Mouse (Mus musculus): Measurements from ENCODE around the gene Gas2l1. TPM values are rescaled to one million over a fixed set of nuclear protein-coding genes. Genes with fewer than 3 reads are reported as not detected.
A peak's percentile ranks its signal among the peaks of the same experiment; 100 is the strongest.

The Gas2l1 gene
- polyA plus RNA-seq, 1 experiment from 2014 or later = 14.9 TPM

DNA sequence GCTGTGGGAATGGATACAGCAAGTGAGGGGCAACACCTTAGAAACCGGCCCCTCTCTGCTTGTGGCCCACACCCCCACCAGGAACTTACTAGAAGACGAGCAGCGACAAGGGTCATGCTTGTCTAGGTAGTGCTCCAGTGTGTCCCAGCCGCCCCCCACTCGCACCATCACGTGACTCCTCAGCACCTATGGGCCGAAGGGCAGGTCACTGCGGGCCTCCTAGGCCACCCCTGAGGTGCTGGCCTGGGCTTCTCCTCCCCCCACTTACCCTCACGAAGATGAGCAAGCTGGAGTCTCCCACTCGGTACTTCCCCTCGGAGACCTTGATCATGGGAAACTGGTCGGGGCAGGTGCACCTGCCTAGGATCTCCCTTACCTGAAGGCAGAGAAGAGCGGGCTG lies 2.8 kb downstream of the Gas2l1 start:
- H3K9ac ChIP-seq (replicated peaks) = peak overlapping the region; percentile 53
- H3K4me3 ChIP-seq (ENCODE audit: low read depth, low read length) = peak overlapping the region; percentile 39
- TF ChIP-seq CTCF (IDR thresholded peaks at IDR 0.05; ENCODE audit: low read depth) (no peak), EP300 (IDR thresholded peaks at IDR 0.05; ENCODE audit: low read depth) (no peak)
- 28% methylated on average over 13 of the region's 13 CpGs for WGBS (ENCODE audit: insufficient replicate concordance)
- no peaks in the 10 kb centered on the region for H3K36me3 ChIP-seq (replicated peaks; ENCODE audit: insufficient read depth, low read length)
- peaks cover 72% of the 10 kb centered on the region for H3K27me3 ChIP-seq (ENCODE audit: insufficient read depth, low read length)
- no peaks in the 10 kb centered on the region for H3K9me3 ChIP-seq (ENCODE audit: low read length)
- DNase-seq = no peak
- H3K27ac ChIP-seq (ENCODE audit: low read depth) = no peak overlapping the region
- peaks cover 51% of the 10 kb centered on the region for H3K4me1 ChIP-seq (ENCODE audit: insufficient read depth)
- peak; percentile 8 for ATAC-seq
- peak overlapping the region; percentile 74 for H3K4me2 ChIP-seq (ENCODE audit: low read depth, low read length)

- Histone ChIP-seq H3K27ac (ENCODE audit: low read depth) (no peak overlapping the region), H3K4me3 (ENCODE audit: low read depth, low read length) (peak overlapping the region; percentile 39), H3K9me3 (ENCODE audit: low read length) (no peaks in the 10 kb centered on the region), H3K9ac (replicated peaks) (peak overlapping the region; percentile 53), H3K4me1 (ENCODE audit: insufficient read depth) (peaks cover 51% of the 10 kb centered on the region), H3K27me3 (ENCODE audit: insufficient read depth, low read length) (peaks cover 80% of the 10 kb centered on the region), H3K36me3 (replicated peaks; ENCODE audit: insufficient read depth, low read length) (no peaks in the 10 kb centered on the region), H3K4me2 (ENCODE audit: low read depth, low read length) (peak overlapping the region; percentile 74)
- no peak for TF ChIP-seq CTCF (IDR thresholded peaks at IDR 0.05; ENCODE audit: low read depth)
- no peak; the same call in 1 of the 2 replicates for TF ChIP-seq EP300 (IDR thresholded peaks at IDR 0.05; ENCODE audit: low read depth)
- DNase-seq (peak; percentile 91), ATAC-seq (peak; percentile 74)
- WGBS (ENCODE audit: insufficient replicate concordance) = 5% methylated on average over 52 of the region's 62 CpGs
These were observed 3.6 kb downstream of the Gas2l1 start for GRCm38 (mm10) chr11:5061413-5062139.

DNA sequence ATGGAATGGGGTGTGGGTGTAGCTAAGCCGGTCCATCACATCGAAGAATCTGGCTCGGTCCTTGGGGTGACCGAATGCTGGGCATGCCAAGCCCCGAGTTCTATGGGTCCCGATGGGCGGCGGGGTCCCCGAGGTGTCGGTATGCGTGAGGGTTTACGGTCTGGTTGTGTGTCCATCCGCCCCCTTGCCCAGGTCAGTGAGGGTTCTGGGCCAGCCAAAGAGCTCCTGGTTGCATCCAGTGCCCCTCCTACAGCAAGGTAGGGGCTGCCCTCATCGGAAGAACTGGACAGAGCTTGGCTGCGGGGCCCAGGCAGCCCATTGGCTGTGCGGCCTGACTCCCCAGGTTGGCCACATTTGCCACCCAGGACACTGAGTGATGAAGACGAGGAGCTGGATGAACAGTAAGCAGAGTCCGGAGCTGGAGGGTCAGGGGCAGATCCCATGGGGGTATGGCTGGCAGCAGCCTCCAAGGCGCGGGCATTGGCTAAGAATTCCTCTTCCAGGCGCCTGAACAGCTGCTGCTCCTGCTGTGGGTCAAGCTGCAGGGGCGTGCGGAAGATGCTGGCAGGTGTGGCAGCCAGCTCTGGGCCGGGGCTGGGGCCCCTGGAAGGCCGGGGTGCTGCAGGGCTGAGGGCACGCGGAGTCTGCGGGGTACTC lies 4.2 kb downstream of the Gas2l1 start:
- peaks cover 51% of the 10 kb centered on the region for H3K4me1 ChIP-seq (ENCODE audit: insufficient read depth)
- peak overlapping the region; percentile 31; the same call in 1 of the 2 replicates for H3K9ac ChIP-seq (replicated peaks)
- no peak for DNase-seq
- ATAC-seq = no peak
- TF ChIP-seq EP300 (IDR thresholded peaks at IDR 0.05; ENCODE audit: low read depth) (no peak), CTCF (IDR thresholded peaks at IDR 0.05; ENCODE audit: low read depth) (no peak)
- H3K4me2 ChIP-seq (ENCODE audit: low read depth, low read length) = peak overlapping the region; percentile 74; the same call in 1 of the 2 replicates
- no peaks in the 10 kb centered on the region for H3K9me3 ChIP-seq (ENCODE audit: low read length)
- peaks cover 87% of the 10 kb centered on the region for H3K27me3 ChIP-seq (ENCODE audit: insufficient read depth, low read length)
- peak overlapping the region; percentile 39; the same call in 1 of the 2 replicates for H3K4me3 ChIP-seq (ENCODE audit: low read depth, low read length)
- WGBS (ENCODE audit: insufficient replicate concordance) = 69% methylated on average over 26 of the region's 28 CpGs
- H3K36me3 ChIP-seq (replicated peaks; ENCODE audit: insufficient read depth, low read length) = no peaks in the 10 kb centered on the region
- H3K27ac ChIP-seq (ENCODE audit: low read depth) = no peak overlapping the region

DNA sequence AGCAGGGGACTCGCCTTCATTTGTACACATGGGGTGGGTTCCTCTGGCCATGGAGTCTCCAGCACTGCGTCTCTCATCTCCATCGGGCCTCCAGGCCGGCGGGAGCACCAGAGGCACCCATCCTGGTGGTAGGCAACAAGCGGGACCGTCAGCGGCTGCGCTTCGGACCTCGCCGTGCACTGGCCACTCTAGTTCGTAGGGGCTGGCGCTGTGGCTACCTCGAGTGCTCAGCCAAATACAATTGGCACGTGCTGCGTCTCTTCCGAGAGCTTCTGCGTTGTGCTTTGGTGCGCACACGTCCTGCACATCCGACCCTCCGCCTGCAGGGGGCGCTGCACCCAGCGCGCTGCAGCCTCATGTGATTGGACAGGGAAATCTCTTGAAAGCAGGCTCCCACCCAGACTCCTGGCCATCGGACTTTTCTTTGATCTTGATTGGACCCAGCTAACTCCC lies 5.4 kb downstream of the Gas2l1 start:
- Histone ChIP-seq H3K9me3 (ENCODE audit: low read length) (no peaks in the 10 kb centered on the region), H3K36me3 (replicated peaks; ENCODE audit: insufficient read depth, low read length) (no peaks in the 10 kb centered on the region), H3K4me2 (ENCODE audit: low read depth, low read length) (no peak overlapping the region), H3K27ac (ENCODE audit: low read depth) (no peak overlapping the region), H3K4me3 (ENCODE audit: low read depth, low read length) (no peak overlapping the region), H3K4me1 (ENCODE audit: insufficient read depth) (peaks cover 50% of the 10 kb centered on the region), H3K9ac (replicated peaks) (no peak overlapping the region), H3K27me3 (ENCODE audit: insufficient read depth, low read length) (peaks cover 91% of the 10 kb centered on the region)
- WGBS (ENCODE audit: insufficient replicate concordance) = 12% methylated on average over 27 of the region's 27 CpGs
- peak; percentile 60 for DNase-seq
- ATAC-seq = no peak
- TF ChIP-seq EP300 (IDR thresholded peaks at IDR 0.05; ENCODE audit: low read depth) = no peak
- peak; percentile 90 for TF ChIP-seq CTCF (IDR thresholded peaks at IDR 0.05; ENCODE audit: low read depth)

DNA sequence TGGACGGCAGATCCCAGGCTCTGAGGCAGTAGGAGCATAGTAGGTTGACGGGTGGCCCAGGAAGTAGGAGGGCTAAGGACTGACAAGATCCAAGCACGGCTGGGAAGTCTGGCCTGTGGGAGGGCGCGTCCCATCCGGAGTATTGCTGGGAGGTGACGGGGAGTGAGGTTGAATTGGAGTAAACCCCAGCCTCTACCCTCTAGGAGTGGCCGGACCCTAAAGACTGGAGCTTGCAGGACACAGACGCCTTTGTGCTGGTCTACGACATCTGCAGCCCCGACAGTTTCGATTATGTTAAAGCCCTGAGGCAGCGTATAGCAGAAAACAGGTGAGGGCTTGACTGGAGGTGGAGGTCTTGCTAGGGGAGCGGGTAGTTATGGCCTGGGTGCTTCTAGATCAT lies 5.9 kb downstream of the Gas2l1 start:
- Histone ChIP-seq H3K4me3 (ENCODE audit: low read depth, low read length) (0 out of 2 replicates have a peak overlapping the region, but pooled peaks have one; percentile 13), H3K4me2 (ENCODE audit: low read depth, low read length) (no peak overlapping the region), H3K27me3 (ENCODE audit: insufficient read depth, low read length) (peaks cover 86% of the 10 kb centered on the region), H3K27ac (ENCODE audit: low read depth) (no peak overlapping the region), H3K4me1 (ENCODE audit: insufficient read depth) (peaks cover 45% of the 10 kb centered on the region), H3K36me3 (replicated peaks; ENCODE audit: insufficient read depth, low read length) (no peaks in the 10 kb centered on the region), H3K9me3 (ENCODE audit: low read length) (no peaks in the 10 kb centered on the region), H3K9ac (replicated peaks) (no peak overlapping the region)
- 30% methylated on average over 14 of the region's 14 CpGs for WGBS (ENCODE audit: insufficient replicate concordance)
- TF ChIP-seq EP300 (IDR thresholded peaks at IDR 0.05; ENCODE audit: low read depth) (no peak), CTCF (IDR thresholded peaks at IDR 0.05; ENCODE audit: low read depth) (no peak)
- ATAC-seq = no peak
- no peak for DNase-seq

DNA sequence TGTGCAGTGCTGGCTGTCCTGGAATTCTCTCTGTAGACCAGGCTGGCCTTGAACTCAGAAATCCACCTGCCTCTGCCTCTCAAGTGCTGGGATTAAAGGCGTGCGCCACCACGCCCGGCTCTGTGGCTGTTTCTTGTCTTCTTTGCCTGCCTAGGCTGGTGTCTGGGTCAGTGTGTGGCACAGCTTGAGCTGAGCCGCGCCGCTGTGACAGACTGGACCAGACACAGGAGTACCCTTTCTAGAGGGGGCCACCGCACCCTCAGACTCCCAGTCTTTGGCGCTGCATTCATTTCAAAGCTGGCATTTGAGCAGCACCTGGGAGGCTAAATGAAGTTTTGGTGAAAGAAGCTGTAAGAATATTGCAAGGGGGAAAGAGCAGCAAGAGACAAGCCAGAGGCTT lies 6.3 kb downstream of the Gas2l1 start:
- 28% methylated on average over 9 of the region's 9 CpGs for WGBS (ENCODE audit: insufficient replicate concordance)
- Histone ChIP-seq H3K4me3 (ENCODE audit: low read depth, low read length) (no peak overlapping the region), H3K36me3 (replicated peaks; ENCODE audit: insufficient read depth, low read length) (no peaks in the 10 kb centered on the region), H3K27me3 (ENCODE audit: insufficient read depth, low read length) (peaks cover 82% of the 10 kb centered on the region), H3K4me1 (ENCODE audit: insufficient read depth) (peaks cover 41% of the 10 kb centered on the region), H3K4me2 (ENCODE audit: low read depth, low read length) (no peak overlapping the region; the same call in 1 of the 2 replicates), H3K27ac (ENCODE audit: low read depth) (no peak overlapping the region), H3K9ac (replicated peaks) (no peak overlapping the region), H3K9me3 (ENCODE audit: low read length) (no peaks in the 10 kb centered on the region)
- DNase-seq (no peak), ATAC-seq (no peak)
- TF ChIP-seq EP300 (IDR thresholded peaks at IDR 0.05; ENCODE audit: low read depth) (no peak), CTCF (IDR thresholded peaks at IDR 0.05; ENCODE audit: low read depth) (no peak)
